Mouse (Mus musculus): ENCODE measurements at regions not wholly inside any gene's neighbourhood (a gene's known extent, or its start where the extent isn't known, plus 50 kb on each side); places are given as distances from the start of the nearest gene placed in this dataset.

DNA sequence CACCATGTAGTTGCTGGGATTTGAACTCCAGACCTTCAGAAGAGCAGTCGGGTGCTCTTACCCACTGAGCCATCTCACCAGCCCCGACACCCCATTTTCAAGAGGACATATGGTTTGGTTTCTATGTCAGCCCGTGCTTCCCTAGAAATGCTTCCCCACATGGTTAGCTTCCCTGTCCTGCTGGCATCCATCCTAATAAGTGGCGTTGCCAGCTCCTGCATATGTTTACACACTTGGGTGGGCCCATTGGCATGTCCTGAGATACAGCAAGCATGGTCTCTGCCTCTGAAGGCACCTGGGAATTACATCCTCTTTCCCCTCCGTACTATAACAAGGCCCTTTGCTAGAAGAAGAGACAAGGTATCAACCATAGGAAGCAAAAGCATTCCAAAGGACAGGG, 119.6 kb upstream of the Arntl start:
- TF ChIP-seq CTCF (IDR thresholded peaks at IDR 0.05; ENCODE audit: borderline replicate concordance, insufficient read depth, low read length) (no peak), POLR2A (IDR thresholded peaks at IDR 0.05; ENCODE audit: low read depth, low read length) (no peak)
